Mouse (Mus musculus) stomach, adult 2 months (tissue): ENCODE results near the gene Bcs1l. TPM values are rescaled to one million over a fixed set of nuclear protein-coding genes. Genes with fewer than 3 reads are reported as not detected.

ENCODE experiments used
- polyA plus RNA-seq: library from polyadenylated mRNA; depleted of rRNA; stranded (reverse); fragments of >200 nt; gene quantifications from 2 replicates; pipeline ENCODE4 v1.2.3, GENCODE M21; 2012; rRNA removed

Gene Bcs1l
- polyA plus RNA-seq = 4.7 and 5.1 TPM in 2 replicates

GRCm38 (mm10) chr1:74587773-74588445 is at the start of gene Bcs1l, which contains the start of gene Zfp142:
Gene Bcs1l (plus strand): TSS chr1:74588289.
Gene Zfp142 (minus strand): TSS chr1:74588246.

GRCm38 (mm10) chr1:74542451-74542961 is 45.6 kb upstream of the Bcs1l start, which contains the start of gene Plcd4:
Gene Plcd4 (plus strand): TSS chr1:74542888.

DNA sequence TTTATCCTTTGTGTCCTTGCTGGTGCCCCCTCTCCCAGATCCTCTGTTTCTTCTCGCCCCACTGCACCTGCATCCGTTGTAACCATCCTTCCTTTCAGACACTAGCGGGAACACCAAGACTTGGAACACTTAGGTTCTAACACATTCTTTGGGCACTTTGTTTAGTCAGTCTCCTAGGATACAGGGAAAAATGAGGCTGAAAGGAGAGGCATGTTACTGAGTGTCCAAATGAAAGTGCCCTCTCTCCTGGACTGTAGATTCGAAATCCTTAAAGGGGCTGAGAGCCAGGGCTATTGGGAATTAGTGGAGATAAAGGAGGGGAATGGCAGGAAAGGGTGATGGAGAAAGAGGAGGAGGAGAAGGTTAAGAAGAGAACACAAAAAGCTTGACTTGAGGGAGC is 43.9 kb upstream of the Bcs1l start, which contains the start of gene Usp37:
Gene Usp37, minus strand, starts transcription at position 101 of the 400 bp plus-strand sequence.

DNA sequence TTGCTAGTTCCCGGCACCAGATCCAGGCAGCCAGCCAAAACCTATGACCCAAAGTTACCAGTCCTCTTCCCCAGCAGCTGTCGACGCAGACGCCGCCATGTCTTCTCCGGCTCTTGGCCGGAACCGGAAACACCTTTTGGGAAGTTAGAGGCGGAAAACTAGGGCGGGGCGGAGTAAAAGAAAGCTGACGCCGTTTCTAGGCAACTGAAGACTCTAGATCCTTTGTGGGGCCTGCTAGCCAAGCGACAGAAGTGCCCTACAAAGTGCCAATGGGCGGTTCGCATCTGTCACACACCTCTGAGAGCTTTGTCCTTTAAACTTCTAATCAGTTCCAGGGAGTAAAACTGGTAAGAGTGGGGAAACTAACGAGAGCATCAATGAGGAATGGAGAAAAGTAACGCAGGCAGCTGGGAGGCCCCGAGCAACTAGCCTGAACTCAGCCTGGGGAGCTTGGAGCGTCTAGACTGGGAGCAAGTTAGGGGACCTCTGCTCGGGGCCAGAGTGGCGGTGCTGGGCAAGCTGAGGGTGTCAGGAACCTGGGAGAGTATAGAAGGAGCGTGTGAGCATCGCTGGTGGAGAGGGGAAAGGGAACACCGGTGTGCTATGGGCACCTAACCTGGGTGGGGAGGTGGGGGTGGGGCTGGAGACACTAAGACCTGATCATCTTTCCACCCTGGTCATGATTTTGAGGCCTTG is 13.3 kb downstream of the Bcs1l start, which contains the start of the genes Rnf25 and Stk36:
Gene Rnf25, minus strand, starts transcription at position 131 of the 696 bp plus-strand sequence.
Gene Stk36, plus strand, starts transcription at position 179 of the 696 bp plus-strand sequence.

Other genes starting within 250 kb of the Bcs1l start
- gene Catip, start 226.2 kb upstream of the Bcs1l start, polyA plus RNA-seq = 0.48 and 0.56 TPM in 2 replicates
- 11.7 and 16.3 TPM in 2 replicates for gene Slc11a1, start 213.1 kb upstream of the Bcs1l start, polyA plus RNA-seq
- 78.4 and 78.6 TPM in 2 replicates for gene Ctdsp1, start 196.8 kb upstream of the Bcs1l start, polyA plus RNA-seq
- 7.3 and 9.6 TPM in 2 replicates for gene Vil1, start 178.9 kb upstream of the Bcs1l start, polyA plus RNA-seq
- gene Cnot9, start 82.2 kb upstream of the Bcs1l start, polyA plus RNA-seq = 5.4 and 5.6 TPM in 2 replicates
- 0.03 and 0.06 TPM in 2 replicates for gene Plcd4, start 45.4 kb upstream of the Bcs1l start, polyA plus RNA-seq
- gene Usp37, start 44.0 kb upstream of the Bcs1l start, polyA plus RNA-seq = 0.31 and 1.2 TPM in 2 replicates
- 3.8 and 4.4 TPM in 2 replicates for gene Zfp142, start within 50 bp of the Bcs1l start, polyA plus RNA-seq
- gene Rnf25, start 13.1 kb downstream of the Bcs1l start, polyA plus RNA-seq = 16.7 and 18.9 TPM in 2 replicates
- 0.87 and 0.96 TPM in 2 replicates for gene Stk36, start 13.2 kb downstream of the Bcs1l start, polyA plus RNA-seq
- gene Ttll4, start 73.5 kb downstream of the Bcs1l start, polyA plus RNA-seq = 3.9 and 7.7 TPM in 2 replicates
- gene Cyp27a1, start 125.3 kb downstream of the Bcs1l start, polyA plus RNA-seq = 6.2 and 8.6 TPM in 2 replicates
- gene Prkag3, start 160.9 kb downstream of the Bcs1l start, polyA plus RNA-seq = 0.35 and 0.84 TPM in 2 replicates
- gene Wnt6, start 183.6 kb downstream of the Bcs1l start, polyA plus RNA-seq = 1.9 and 3.5 TPM in 2 replicates
- 4.7 and 7.0 TPM in 2 replicates for gene Wnt10a, start 203.2 kb downstream of the Bcs1l start, polyA plus RNA-seq